Mouse (Mus musculus): ENCODE data around the gene Agpat1. TPM values are rescaled to one million over a fixed set of nuclear protein-coding genes. Genes with fewer than 3 reads are reported as not detected.

Gene Agpat1
- 22.9 TPM for polyA plus RNA-seq (2015; fragmentation: Illumina TruSeq; extraction: RNeasy Lipid Tissue Mini Kit (QIAGEN cat#74804); ENCODE audit: insufficient read depth, low replicate concordance)

DNA sequence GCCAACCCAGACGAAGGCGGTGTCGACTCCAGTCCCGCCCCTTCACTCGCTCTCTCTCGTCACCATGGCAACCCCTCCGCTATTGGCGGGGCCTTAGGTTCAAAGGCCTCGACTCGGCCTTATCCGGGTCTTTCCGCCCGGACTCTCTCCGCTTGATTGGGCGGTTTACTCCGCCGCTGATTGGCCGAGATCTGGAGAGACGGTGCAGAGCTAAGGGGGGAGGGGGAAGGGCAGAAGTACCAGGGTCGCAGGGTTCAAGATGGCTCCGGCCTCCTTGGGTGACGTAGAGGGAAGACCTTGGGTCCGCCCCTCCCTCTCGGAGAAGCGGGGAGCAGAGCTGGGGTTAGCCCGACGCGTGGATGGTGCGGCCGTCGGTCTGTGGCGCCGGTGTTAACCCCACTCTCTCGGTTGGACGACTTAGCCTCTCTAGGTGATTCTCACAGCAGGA is at the start of gene Agpat1:
Agpat1 (plus strand) TSS at position 202 of the 448 bp plus-strand sequence.

DNA sequence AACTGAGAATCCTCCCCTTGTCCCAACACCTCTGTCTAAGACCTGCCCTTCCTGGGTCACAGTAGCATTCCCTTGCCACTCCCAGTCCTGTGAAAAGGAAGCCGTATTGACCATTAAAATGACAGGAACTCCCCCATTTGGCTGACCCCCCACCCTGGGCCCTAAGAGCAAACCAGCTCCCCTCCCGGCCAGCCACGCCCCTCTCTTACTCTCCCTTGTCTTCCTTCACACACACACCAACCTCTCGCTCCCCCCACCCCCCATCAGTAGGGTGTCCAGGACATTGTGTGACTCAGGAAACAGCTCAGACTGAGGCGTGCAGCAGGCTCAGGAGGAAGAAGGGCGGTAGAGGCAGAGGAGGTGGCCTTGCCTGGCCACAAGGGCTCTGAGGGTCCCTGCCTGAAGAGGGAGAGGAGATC is 40.0 kb upstream of the Agpat1 start, which contains the start of gene Notch4:
Notch4 (plus strand) TSS at position 266 of the 419 bp plus-strand sequence.

GRCm38 (mm10) chr17:34589681-34590101 is 14.4 kb upstream of the Agpat1 start, which contains the start of gene Gpsm3:
Gpsm3 (plus strand) TSS chr17:34589806.

DNA sequence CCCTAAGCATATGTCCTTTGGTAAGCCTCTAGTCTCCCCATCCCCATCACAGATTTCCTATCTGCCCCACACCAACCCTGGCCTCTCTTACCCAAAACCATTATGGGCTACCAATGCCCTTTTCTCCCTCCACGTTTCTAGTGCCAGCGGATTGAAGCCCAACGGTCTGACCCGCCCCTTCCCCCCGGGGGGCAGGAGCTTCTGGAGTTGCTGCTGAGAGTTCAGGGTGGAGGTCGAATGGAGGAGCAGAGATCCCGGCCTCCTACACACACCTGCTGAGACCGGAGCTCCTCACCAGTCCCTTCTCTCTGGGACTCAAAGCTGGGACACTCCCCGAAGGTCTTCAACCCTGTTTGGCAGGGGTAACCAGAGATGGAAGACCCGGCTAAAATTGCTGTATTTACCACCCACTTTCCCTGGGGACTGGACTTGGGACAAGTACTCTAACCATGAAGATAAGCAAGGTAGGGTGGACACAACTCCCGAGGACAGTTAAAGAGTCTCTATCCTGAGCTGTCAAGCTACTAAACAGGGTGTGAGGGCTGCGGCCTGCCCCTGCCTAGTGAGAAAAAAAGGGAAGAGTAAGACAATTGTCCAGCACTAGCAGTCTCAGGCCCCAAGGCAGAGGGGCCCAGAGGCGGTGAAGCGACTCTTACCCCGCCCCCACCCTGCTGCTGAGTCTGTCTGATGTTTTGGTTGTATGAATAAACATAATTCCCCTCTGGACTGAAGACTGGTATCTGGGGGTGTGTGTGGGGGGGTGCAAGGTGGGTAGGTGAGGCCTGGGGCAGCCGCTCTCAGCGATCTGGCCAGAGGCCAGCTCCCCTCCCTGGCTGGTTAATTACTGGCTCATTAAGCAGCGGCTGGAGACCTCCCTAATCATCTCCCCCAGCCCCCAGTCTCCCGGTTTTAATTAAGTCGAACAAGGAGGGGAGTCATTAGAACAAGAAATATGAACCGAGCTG is 12.8 kb upstream of the Agpat1 start, which contains the start of gene Pbx2:
Pbx2 (plus strand) TSS at position 238 of the 965 bp plus-strand sequence.

GRCm38 (mm10) chr17:34597566-34598095 is 6.4 kb upstream of the Agpat1 start, which contains the start of gene Ager:
Ager (plus strand) TSS chr17:34597862.

DNA sequence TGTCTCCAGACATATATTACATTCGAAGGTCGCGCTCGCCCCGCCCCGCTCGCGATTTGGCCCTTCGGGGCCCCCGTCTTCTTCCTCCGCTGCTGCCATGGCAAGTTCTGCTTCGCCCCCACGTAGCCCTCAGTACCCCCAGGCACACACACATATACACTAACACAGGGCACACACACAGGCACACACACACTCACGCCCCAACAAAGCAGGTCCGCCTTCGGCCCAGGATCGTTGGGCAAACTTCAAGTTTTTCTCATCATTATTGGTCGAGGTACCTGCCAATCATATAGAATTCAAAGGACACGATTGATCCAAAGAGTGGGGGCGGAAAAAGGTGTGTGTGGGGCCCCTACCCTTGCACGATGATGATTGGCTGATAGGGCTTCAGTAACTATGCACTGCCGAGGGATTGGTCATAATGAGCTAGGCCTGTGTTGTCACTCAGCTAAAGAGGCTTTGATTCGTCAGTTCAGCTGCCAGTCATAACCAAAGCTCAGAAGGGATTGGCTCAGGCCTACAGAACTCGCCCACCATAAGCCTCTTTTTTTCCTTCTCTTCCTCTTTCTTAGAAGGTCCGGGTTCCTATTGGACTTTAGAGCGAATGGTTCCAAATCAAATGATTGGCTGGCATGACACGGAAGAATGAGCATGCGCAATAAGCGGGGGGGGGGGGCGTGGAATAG is 544 bp upstream of the Agpat1 start, which contains the start of gene Rnf5:
Rnf5 (minus strand) TSS at position 316 of the 686 bp plus-strand sequence.

GRCm38 (mm10) chr17:34615871-34616270 is 11.8 kb downstream of the Agpat1 start, which contains the start of gene Egfl8:
Egfl8 (minus strand) TSS chr17:34615971.

GRCm38 (mm10) chr17:34627943-34628643 is 24.0 kb downstream of the Agpat1 start, which contains the start of gene Ppt2:
Ppt2 (minus strand) TSS chr17:34628510.

GRCm38 (mm10) chr17:34629221-34629751 is 25.2 kb downstream of the Agpat1 start, which contains the start of gene Prrt1:
Prrt1 (plus strand) TSS chr17:34629533.

GRCm38 (mm10) chr17:34644608-34645007 is 40.5 kb downstream of the Agpat1 start, which contains the start of gene Fkbpl:
Fkbpl (plus strand) TSS chr17:34644764.

GRCm38 (mm10) chr17:34646906-34647787 is 43.1 kb downstream of the Agpat1 start, which contains the start of gene Atf6b:
Atf6b (plus strand) TSS chr17:34647146.

Other genes with a start within 250 kb of the Agpat1 start
- 6.9 TPM for gene Btnl2, start 249.4 kb upstream of the Agpat1 start, polyA plus RNA-seq (2015; fragmentation: Illumina TruSeq; extraction: RNeasy Lipid Tissue Mini Kit (QIAGEN cat#74804); ENCODE audit: insufficient read depth, low replicate concordance)
- 0.68 TPM for gene Btnl1, start 227.1 kb upstream of the Agpat1 start, polyA plus RNA-seq (2015; fragmentation: Illumina TruSeq; extraction: RNeasy Lipid Tissue Mini Kit (QIAGEN cat#74804); ENCODE audit: insufficient read depth, low replicate concordance)
- gene BC051142, start 205.4 kb upstream of the Agpat1 start, polyA plus RNA-seq (2015; fragmentation: Illumina TruSeq; extraction: RNeasy Lipid Tissue Mini Kit (QIAGEN cat#74804); ENCODE audit: insufficient read depth, low replicate concordance) = 14.9 TPM
- gene Btnl4, start 126.9 kb upstream of the Agpat1 start, polyA plus RNA-seq (2015; fragmentation: Illumina TruSeq; extraction: RNeasy Lipid Tissue Mini Kit (QIAGEN cat#74804); ENCODE audit: insufficient read depth, low replicate concordance) = 1.8 TPM
- gene Btnl6, start 86.9 kb upstream of the Agpat1 start, polyA plus RNA-seq (2015; fragmentation: Illumina TruSeq; extraction: RNeasy Lipid Tissue Mini Kit (QIAGEN cat#74804); ENCODE audit: insufficient read depth, low replicate concordance) = 3.5 TPM
- 2.9 TPM for gene Notch4, start 40.0 kb upstream of the Agpat1 start, polyA plus RNA-seq (2015; fragmentation: Illumina TruSeq; extraction: RNeasy Lipid Tissue Mini Kit (QIAGEN cat#74804); ENCODE audit: insufficient read depth, low replicate concordance)
- 186 TPM for gene Gpsm3, start 14.5 kb upstream of the Agpat1 start, polyA plus RNA-seq (2015; fragmentation: Illumina TruSeq; extraction: RNeasy Lipid Tissue Mini Kit (QIAGEN cat#74804); ENCODE audit: insufficient read depth, low replicate concordance)
- 42.5 TPM for gene Pbx2, start 13.0 kb upstream of the Agpat1 start, polyA plus RNA-seq (2015; fragmentation: Illumina TruSeq; extraction: RNeasy Lipid Tissue Mini Kit (QIAGEN cat#74804); ENCODE audit: insufficient read depth, low replicate concordance)
- 4.0 TPM for gene Ager, start 6.4 kb upstream of the Agpat1 start, polyA plus RNA-seq (2015; fragmentation: Illumina TruSeq; extraction: RNeasy Lipid Tissue Mini Kit (QIAGEN cat#74804); ENCODE audit: insufficient read depth, low replicate concordance)
- 37.5 TPM for gene Rnf5, start 572 bp upstream of the Agpat1 start, polyA plus RNA-seq (2015; fragmentation: Illumina TruSeq; extraction: RNeasy Lipid Tissue Mini Kit (QIAGEN cat#74804); ENCODE audit: insufficient read depth, low replicate concordance)
- 2.1 TPM for gene Egfl8, start 11.7 kb downstream of the Agpat1 start, polyA plus RNA-seq (2015; fragmentation: Illumina TruSeq; extraction: RNeasy Lipid Tissue Mini Kit (QIAGEN cat#74804); ENCODE audit: insufficient read depth, low replicate concordance)
- gene Ppt2, start 24.2 kb downstream of the Agpat1 start, polyA plus RNA-seq (2015; fragmentation: Illumina TruSeq; extraction: RNeasy Lipid Tissue Mini Kit (QIAGEN cat#74804); ENCODE audit: insufficient read depth, low replicate concordance) = 30.0 TPM
- gene Prrt1, start 25.3 kb downstream of the Agpat1 start, polyA plus RNA-seq (2015; fragmentation: Illumina TruSeq; extraction: RNeasy Lipid Tissue Mini Kit (QIAGEN cat#74804); ENCODE audit: insufficient read depth, low replicate concordance) = 4.6 TPM
- gene Fkbpl, start 40.5 kb downstream of the Agpat1 start, polyA plus RNA-seq (2015; fragmentation: Illumina TruSeq; extraction: RNeasy Lipid Tissue Mini Kit (QIAGEN cat#74804); ENCODE audit: insufficient read depth, low replicate concordance) = 9.4 TPM
- gene Atf6b, start 42.9 kb downstream of the Agpat1 start, polyA plus RNA-seq (2015; fragmentation: Illumina TruSeq; extraction: RNeasy Lipid Tissue Mini Kit (QIAGEN cat#74804); ENCODE audit: insufficient read depth, low replicate concordance) = 16.5 TPM
- gene Tnxb, start 66.3 kb downstream of the Agpat1 start, polyA plus RNA-seq (2015; fragmentation: Illumina TruSeq; extraction: RNeasy Lipid Tissue Mini Kit (QIAGEN cat#74804); ENCODE audit: insufficient read depth, low replicate concordance) = 5.1 TPM
- gene C4b, start 139.6 kb downstream of the Agpat1 start, polyA plus RNA-seq (2015; fragmentation: Illumina TruSeq; extraction: RNeasy Lipid Tissue Mini Kit (QIAGEN cat#74804); ENCODE audit: insufficient read depth, low replicate concordance) = 87.9 TPM
- gene Cyp21a1, start 200.3 kb downstream of the Agpat1 start, polyA plus RNA-seq (2015; fragmentation: Illumina TruSeq; extraction: RNeasy Lipid Tissue Mini Kit (QIAGEN cat#74804); ENCODE audit: insufficient read depth, low replicate concordance) = 1.4 TPM
- gene Stk19, start 232.7 kb downstream of the Agpat1 start, polyA plus RNA-seq (2015; fragmentation: Illumina TruSeq; extraction: RNeasy Lipid Tissue Mini Kit (QIAGEN cat#74804); ENCODE audit: insufficient read depth, low replicate concordance) = 32.1 TPM
- 22.4 TPM for gene Dxo, start 232.8 kb downstream of the Agpat1 start, polyA plus RNA-seq (2015; fragmentation: Illumina TruSeq; extraction: RNeasy Lipid Tissue Mini Kit (QIAGEN cat#74804); ENCODE audit: insufficient read depth, low replicate concordance)
- gene Skiv2l, start 245.9 kb downstream of the Agpat1 start, polyA plus RNA-seq (2015; fragmentation: Illumina TruSeq; extraction: RNeasy Lipid Tissue Mini Kit (QIAGEN cat#74804); ENCODE audit: insufficient read depth, low replicate concordance) = 31.3 TPM
- gene Nelfe, start 246.1 kb downstream of the Agpat1 start, polyA plus RNA-seq (2015; fragmentation: Illumina TruSeq; extraction: RNeasy Lipid Tissue Mini Kit (QIAGEN cat#74804); ENCODE audit: insufficient read depth, low replicate concordance) = 16.3 TPM

All from spleen, adult 10 weeks (tissue).